Mouse (Mus musculus) liver, adult 2 months (tissue): Measurements from ENCODE around the gene Prss53. TPM values are rescaled to one million over a fixed set of nuclear protein-coding genes. Genes with fewer than 3 reads are reported as not detected.

Source experiments
- DNase-seq: peaks from one replicate; pipeline ENCODE4 v3.0.0-alpha.2; 2011; ENCODE audit warnings: low read depth, low spot score; ENCODE audit errors: extremely low read depth
- H3K27ac ChIP-seq: fragments of 200-500 bp; replicated peaks from 2 replicates; pipeline ENCODE4 v1.5.1; 2012; ENCODE audit warnings: low read depth, mild to moderate bottlenecking, control low read depth, inconsistent platforms, low read length; ENCODE audit not compliant: insufficient read depth
- H3K27me3 ChIP-seq: fragments of 200-500 bp; 2 replicates; pipeline ENCODE4 v1.6.1; 2012; ENCODE audit warnings: mild to moderate bottlenecking, moderate library complexity, low read length, inconsistent platforms; ENCODE audit not compliant: control insufficient read depth, insufficient read depth
- H3K36me3 ChIP-seq: fragments of 200-500 bp; 2 replicates; pipeline ENCODE4 v1.6.1; 2012; ENCODE audit warnings: low read length, inconsistent platforms; ENCODE audit not compliant: control insufficient read depth, insufficient read depth
- H3K4me1 ChIP-seq: fragments of 200-500 bp; 2 replicates; pipeline ENCODE4 v1.6.1; 2011; ENCODE audit warnings: low read length; ENCODE audit not compliant: control insufficient read depth, insufficient read depth
- H3K4me3 ChIP-seq: fragments of 200-500 bp; 2 replicates; pipeline ENCODE4 v1.5.1; 2011; ENCODE audit warnings: low read depth, mild to moderate bottlenecking, control low read depth, low read length, moderate library complexity; ENCODE audit not compliant: insufficient read depth
- H3K79me2 ChIP-seq: fragments of 200-500 bp; 2 replicates; pipeline ENCODE4 v1.6.1; 2012; ENCODE audit warnings: inconsistent platforms, mild to moderate bottlenecking, low read length, moderate library complexity; ENCODE audit not compliant: control insufficient read depth, insufficient read depth
- H3K9ac ChIP-seq: fragments of 200-500 bp; 2 replicates; pipeline ENCODE4 v1.6.1; 2012; ENCODE audit warnings: low read depth, mild to moderate bottlenecking, control low read depth, inconsistent platforms, low read length
- CTCF ChIP-seq: fragments of 200-500 bp; IDR thresholded peaks from 2 replicates; pipeline ENCODE4 v1.5.1; 2011; ENCODE audit warnings: low read depth, low read length, control low read depth
- POLR2A ChIP-seq: fragments of 200-500 bp; IDR thresholded peaks from 2 replicates; pipeline ENCODE4 v1.6.1; 2011; ENCODE audit warnings: low read length, control low read depth; ENCODE audit not compliant: insufficient read depth; ENCODE audit errors: extremely low read depth
- WGBS: fragments of 180-500 bp; shearing (Covaris S2); methylation state at CpG from one replicate; pipeline ENCODE4 v1.1.7; 2018; 5-methylcytosine and 5-hydroxymethylcytosine counted together
- polyA plus RNA-seq: library from polyadenylated mRNA; depleted of rRNA; stranded (reverse); fragments of >200 nt; gene quantifications from 2 replicates; pipeline ENCODE4 v1.2.3, GENCODE M21; 2012
- total RNA-seq: library from RNA; depleted of rRNA; stranded (reverse); fragments of >200 nt; gene quantifications from 2 replicates; pipeline ENCODE4 v1.2.3, GENCODE M21; 2014

The Prss53 gene
- total and polyA plus RNA-seq, 2 experiments, result 2.3 to 12.0 TPM

DNA sequence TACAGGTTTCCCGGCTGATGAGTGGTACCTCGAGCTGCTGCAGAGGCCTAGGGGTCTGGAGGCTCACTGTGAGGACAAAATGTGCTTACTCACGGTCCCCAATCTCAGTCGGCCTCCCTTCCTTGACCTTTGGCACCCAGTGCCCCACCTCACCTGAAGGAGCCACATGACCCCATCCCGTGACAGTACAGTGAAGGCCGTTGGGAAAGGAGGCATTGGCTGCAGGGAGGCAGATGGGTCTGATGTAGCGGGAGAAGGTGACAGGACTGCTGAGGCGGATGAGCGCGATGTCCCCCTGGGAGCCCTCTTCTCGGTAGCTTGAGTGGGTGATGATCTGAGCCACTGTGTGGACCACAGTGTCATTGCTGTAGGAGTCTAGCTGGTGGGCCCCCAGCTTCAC lies 36.1 kb upstream of the Prss53 start:
- H3K9ac ChIP-seq, result no peak overlapping the region
- peaks cover 24% of the 10 kb centered on the region for H3K4me1 ChIP-seq
- no peak for TF ChIP-seq CTCF
- TF ChIP-seq POLR2A, result no peak
- H3K79me2 ChIP-seq, result no peaks in the 10 kb centered on the region
- H3K36me3 ChIP-seq, result peaks cover 3% of the 10 kb centered on the region; the same call in 1 of the 2 replicates
- H3K4me3 ChIP-seq, result no peak overlapping the region
- no peaks in the 10 kb centered on the region for H3K27me3 ChIP-seq
- H3K27ac ChIP-seq, result no peak overlapping the region
- DNase-seq, result no peak
- 79% methylated on average over 11 of the region's 11 CpGs for WGBS

DNA sequence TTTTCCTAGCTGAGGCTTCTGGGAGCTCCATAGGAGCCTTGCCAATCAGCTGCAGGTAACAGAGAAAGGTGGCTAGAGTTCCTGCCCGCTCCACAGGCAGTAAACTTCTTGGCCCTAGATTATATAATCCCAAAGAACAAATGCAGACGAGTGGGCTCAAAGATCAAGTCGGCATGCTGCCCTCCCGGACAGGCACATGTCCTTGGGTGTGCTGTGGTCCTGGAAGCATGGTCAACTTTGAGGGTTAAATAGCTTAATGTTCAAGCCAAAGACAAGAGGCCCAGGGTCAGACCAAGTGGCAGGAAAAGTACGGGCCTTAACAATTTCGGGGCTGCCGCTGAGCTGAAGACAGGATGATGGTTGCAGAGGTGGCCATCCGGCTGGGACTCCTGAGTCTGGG lies 35.3 kb upstream of the Prss53 start:
- Histone ChIP-seq H3K27ac (no peak overlapping the region), H3K9ac (no peak overlapping the region), H3K27me3 (no peaks in the 10 kb centered on the region), H3K36me3 (peaks cover 3% of the 10 kb centered on the region; the same call in 1 of the 2 replicates), H3K4me1 (peaks cover 21% of the 10 kb centered on the region), H3K79me2 (no peaks in the 10 kb centered on the region), H3K4me3 (no peak overlapping the region)
- WGBS, result 78% methylated on average over 8 of the region's 8 CpGs
- DNase-seq, result no peak
- no peak for TF ChIP-seq POLR2A
- TF ChIP-seq CTCF, result no peak

DNA sequence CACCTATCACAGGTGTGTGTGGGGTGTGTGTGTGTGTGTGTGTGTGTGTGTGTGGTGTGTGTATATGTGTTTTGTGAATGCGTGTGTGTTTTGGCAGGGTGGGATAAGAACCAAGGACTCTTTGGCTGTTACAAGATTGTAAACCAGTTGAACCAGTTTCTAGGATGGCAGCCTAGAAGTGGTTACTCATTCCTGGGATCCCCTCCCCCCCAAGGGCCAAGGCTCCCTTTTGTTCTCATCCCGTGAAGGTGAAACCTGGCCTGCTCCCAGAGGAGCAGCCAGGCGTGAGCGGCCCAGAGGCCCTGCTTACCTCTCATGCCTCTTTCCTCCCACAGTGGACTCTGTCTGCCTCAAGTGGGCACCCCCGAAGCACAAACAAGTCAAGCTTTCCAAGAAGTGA lies 34.5 kb upstream of the Prss53 start:
- Histone ChIP-seq H3K36me3 (peaks cover 3% of the 10 kb centered on the region; the same call in 1 of the 2 replicates), H3K9ac (no peak overlapping the region), H3K4me1 (peaks cover 17% of the 10 kb centered on the region), H3K27ac (no peak overlapping the region), H3K27me3 (no peaks in the 10 kb centered on the region), H3K4me3 (no peak overlapping the region), H3K79me2 (no peaks in the 10 kb centered on the region)
- WGBS, result 65% methylated on average over 5 of the region's 5 CpGs
- no peak for TF ChIP-seq CTCF
- TF ChIP-seq POLR2A, result no peak
- no peak for DNase-seq

DNA sequence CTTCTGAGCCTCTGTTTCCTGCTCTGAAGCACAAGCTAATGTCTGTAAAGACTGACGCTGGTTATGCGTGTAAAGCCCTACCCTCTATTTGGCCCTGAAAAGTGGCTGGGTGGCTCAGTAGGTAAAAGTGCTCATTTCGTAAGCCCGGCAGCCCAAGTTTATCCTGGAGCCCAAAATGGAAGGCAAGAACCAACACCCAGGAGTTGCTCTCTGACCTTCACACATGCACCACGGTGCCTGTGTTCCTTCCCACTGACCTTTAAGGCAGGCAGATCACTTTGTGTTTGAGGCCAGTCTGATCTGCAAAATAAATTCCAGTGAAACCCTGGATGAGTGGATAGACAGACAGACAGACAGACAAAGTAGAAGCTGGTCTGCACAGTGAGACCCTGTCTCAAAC lies 32.9 kb upstream of the Prss53 start:
- no peaks in the 10 kb centered on the region for H3K79me2 ChIP-seq
- DNase-seq, result no peak
- H3K4me1 ChIP-seq, result peaks cover 9% of the 10 kb centered on the region
- H3K36me3 ChIP-seq, result peaks cover 3% of the 10 kb centered on the region; the same call in 1 of the 2 replicates
- no peaks in the 10 kb centered on the region for H3K27me3 ChIP-seq
- H3K27ac ChIP-seq, result no peak overlapping the region
- TF ChIP-seq POLR2A (no peak), CTCF (no peak)
- no peak overlapping the region for H3K4me3 ChIP-seq
- no peak overlapping the region for H3K9ac ChIP-seq
- WGBS, result 76% methylated on average over 5 of the region's 5 CpGs

DNA sequence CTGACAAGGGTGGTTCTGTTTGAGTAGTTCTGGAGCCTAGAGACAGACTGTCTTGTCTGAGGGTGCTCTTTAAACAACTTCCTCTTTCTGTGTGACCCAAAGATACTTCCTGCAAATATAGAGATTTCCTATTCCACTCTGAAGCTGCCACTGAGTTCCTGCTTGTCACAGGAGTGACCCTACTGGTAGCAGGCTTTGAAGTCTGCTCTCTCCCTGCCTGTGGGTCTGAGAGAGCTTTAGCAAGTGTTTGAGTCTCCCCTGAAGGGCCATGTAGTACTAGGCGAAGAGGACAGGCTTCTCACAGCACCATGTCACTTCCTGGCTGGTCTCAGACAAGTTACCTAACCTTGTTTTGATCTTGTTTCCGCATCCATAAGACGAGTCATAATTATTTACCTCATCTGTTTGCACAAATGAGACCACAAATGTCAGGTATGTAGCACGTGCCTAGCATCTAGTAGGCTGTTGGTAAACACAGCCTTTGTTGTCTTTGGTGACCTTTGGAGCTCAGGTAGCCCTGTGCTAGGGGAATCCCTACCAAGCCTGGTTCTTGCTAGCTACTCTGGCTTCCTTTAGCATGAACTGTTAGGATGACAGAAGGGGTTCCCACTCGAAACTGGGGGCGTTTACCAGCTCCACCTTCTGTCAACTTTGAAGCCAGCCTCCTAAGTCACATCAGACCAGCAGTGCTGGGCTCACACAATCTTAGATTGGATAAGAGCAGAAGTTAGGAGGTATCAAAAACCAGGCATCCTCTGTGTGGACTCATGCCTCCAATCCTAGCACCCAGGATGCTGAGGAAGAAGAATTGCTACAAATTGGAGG lies 31.9 kb upstream of the Prss53 start:
- Histone ChIP-seq H3K4me3 (no peak overlapping the region), H3K27ac (peak overlapping the region; percentile 66), H3K27me3 (no peaks in the 10 kb centered on the region), H3K4me1 (peaks cover 9% of the 10 kb centered on the region; the same call in 1 of the 2 replicates), H3K9ac (no peak overlapping the region), H3K36me3 (peaks cover 3% of the 10 kb centered on the region; the same call in 1 of the 2 replicates), H3K79me2 (no peaks in the 10 kb centered on the region)
- TF ChIP-seq CTCF (no peak), POLR2A (no peak)
- WGBS, result 46% methylated on average over 6 of the region's 6 CpGs
- peak; percentile 61 for DNase-seq

DNA sequence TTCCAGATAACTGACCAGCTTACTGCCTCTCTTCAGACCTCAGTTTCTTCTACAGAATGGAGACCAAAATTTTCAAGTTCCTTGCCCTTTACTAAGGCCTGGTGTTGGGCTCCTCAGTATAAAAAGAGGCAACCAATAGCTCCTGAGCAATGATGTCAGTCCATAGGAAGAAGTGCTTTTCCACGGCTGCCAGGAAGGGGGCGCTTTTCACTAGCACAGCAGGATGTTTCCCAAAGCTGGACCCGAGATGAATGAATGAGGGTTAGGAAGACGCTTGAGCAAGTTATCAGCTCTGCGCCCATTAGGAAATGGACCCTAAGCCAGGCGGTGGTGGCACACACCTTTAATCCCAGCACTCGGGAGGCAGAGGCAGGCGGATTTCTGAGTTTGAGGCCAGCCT lies 30.7 kb upstream of the Prss53 start:
- no peak overlapping the region for H3K4me3 ChIP-seq
- peaks cover 9% of the 10 kb centered on the region; the same call in 1 of the 2 replicates for H3K4me1 ChIP-seq
- no peaks in the 10 kb centered on the region for H3K79me2 ChIP-seq
- no peak overlapping the region for H3K9ac ChIP-seq
- no peak overlapping the region for H3K27ac ChIP-seq
- H3K27me3 ChIP-seq, result no peaks in the 10 kb centered on the region
- DNase-seq, result no peak
- 63% methylated on average over 8 of the region's 8 CpGs for WGBS
- TF ChIP-seq POLR2A (no peak), CTCF (peak; percentile 57)
- peaks cover 8% of the 10 kb centered on the region; the same call in 1 of the 2 replicates for H3K36me3 ChIP-seq
